Mouse (Mus musculus) midbrain, embryonic 10.5 days (tissue): ENCODE data around the gene Mindy4. TPM values are rescaled to one million over a fixed set of nuclear protein-coding genes. Genes with fewer than 3 reads are reported as not detected.

Source experiments
- DNase-seq: peaks from one replicate; pipeline ENCODE4 v3.0.0-alpha.2; 2017; ENCODE audit warnings: low spot score
- H3K27ac ChIP-seq: fragments of 300-500 bp; sonication (generic); replicated peaks from 2 replicates; pipeline ENCODE4 v1.5.1; 2016; ENCODE audit warnings: mild to moderate bottlenecking
- H3K27me3 ChIP-seq: fragments of 300-500 bp; sonication (generic); 2 replicates; pipeline ENCODE4 v1.6.1; 2016; ENCODE audit warnings: low read depth, mild to moderate bottlenecking; ENCODE audit not compliant: poor library complexity, severe bottlenecking
- H3K36me3 ChIP-seq: fragments of 300-500 bp; sonication (generic); 2 replicates; pipeline ENCODE4 v1.6.1; 2016; ENCODE audit warnings: mild to moderate bottlenecking, moderate library complexity
- H3K4me1 ChIP-seq: fragments of 300-500 bp; sonication (generic); 2 replicates; pipeline ENCODE4 v1.6.1; 2016
- H3K4me3 ChIP-seq: fragments of 300-500 bp; sonication (generic); 2 replicates; pipeline ENCODE4 v1.5.1; 2016; ENCODE audit warnings: mild to moderate bottlenecking, moderate library complexity
- H3K9me3 ChIP-seq: fragments of 300-500 bp; sonication (generic); replicated peaks from 2 replicates; pipeline ENCODE4 v1.6.1; 2016; ENCODE audit warnings: mild to moderate bottlenecking
- whole genome bisulfite sequencing: fragments of 180-500 bp; shearing (Covaris S2); methylation state at CpG from one replicate; pipeline ENCODE4 v1.1.7; 2016; 5-methylcytosine and 5-hydroxymethylcytosine counted together
- polyA plus RNA-seq: library from polyadenylated mRNA; unstranded; fragments of >200 nt; fragmentation: Nextera tagmentation; extraction: Ambion mirVana; gene quantifications from 2 replicates; pipeline ENCODE4 v1.2.1, GENCODE M21; 2016

Mindy4 gene
- polyA plus RNA-seq, 1 experiment from 2014 or later, result 23.3 TPM

DNA sequence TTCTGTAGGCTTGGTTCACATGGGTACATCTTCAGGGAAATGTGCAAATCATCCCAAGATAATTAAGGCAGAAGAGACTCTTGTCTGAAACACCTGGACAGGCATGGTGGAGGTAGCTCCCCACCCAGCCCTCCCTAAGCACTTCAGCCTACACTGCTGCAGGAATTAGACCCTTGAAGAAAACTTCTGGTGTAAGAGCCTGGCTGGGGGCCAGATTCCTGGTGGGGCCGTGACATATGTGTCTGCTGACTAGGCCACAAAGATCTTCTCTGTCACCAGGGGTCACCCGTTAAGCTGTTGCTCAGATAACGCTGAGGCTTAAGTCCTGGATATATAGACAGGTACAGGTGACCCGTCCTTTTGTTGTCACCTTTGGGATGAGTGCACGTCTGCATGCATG is 70.3 kb downstream of the Mindy4 start:
- no peak overlapping the region; the same call in 1 of the 2 replicates for H3K27ac ChIP-seq
- WGBS, result 93% methylated on average over 5 of the region's 5 CpGs
- H3K27me3 ChIP-seq, result no peaks in the 10 kb centered on the region
- no peaks in the 10 kb centered on the region for H3K9me3 ChIP-seq
- H3K4me3 ChIP-seq, result no peak overlapping the region
- H3K36me3 ChIP-seq, result peaks cover 7% of the 10 kb centered on the region
- H3K4me1 ChIP-seq, result 0 out of 2 replicates have a peak, but pooled peaks cover 4% of the 10 kb centered on the region
- DNase-seq, result no peak

DNA sequence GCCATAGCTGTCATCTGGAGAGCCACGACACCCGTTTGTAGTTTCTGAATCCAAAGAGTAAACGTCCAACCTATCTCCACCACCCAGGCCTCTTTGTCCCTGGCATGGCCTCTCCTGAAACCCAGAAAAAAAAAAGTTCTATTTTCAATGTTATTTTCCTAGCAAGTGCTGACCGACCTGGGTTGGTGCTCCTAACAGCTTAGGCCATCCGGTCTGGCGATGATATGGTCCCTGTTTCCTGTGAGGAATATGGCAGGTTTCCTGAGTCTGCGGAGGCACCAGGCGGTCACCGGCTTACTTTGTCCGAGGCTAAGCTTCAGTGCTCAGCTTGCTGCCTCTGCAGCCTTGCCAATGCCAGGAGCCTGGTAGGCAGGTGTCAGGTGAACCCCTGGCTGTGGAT is 71.8 kb downstream of the Mindy4 start:
- 84% methylated on average over 10 of the region's 10 CpGs for WGBS
- no peaks in the 10 kb centered on the region for H3K27me3 ChIP-seq
- no peak for DNase-seq
- H3K4me1 ChIP-seq, result 0 out of 2 replicates have a peak, but pooled peaks cover 4% of the 10 kb centered on the region
- H3K36me3 ChIP-seq, result peaks cover 12% of the 10 kb centered on the region
- no peak overlapping the region for H3K4me3 ChIP-seq
- H3K9me3 ChIP-seq, result no peaks in the 10 kb centered on the region
- no peak overlapping the region for H3K27ac ChIP-seq

DNA sequence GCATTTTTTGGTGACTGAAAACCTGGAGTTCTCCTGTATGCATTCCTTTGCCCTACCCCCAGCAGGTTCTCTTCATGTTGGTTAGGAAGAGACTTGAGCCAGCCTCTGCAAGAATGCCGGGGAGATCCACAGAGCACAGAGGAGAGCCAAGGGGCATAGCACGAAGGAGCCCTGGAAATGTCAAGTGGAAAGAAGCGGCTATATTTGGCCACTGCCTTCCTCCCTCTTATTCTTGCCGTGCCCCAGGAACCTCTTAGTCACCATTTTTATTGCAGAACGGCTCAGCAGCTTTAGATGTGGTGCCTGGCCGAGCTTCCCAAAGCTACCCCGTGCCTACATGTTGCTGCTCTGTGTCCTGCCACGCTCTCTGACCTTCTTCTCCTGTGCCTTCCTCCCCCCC is 72.6 kb downstream of the Mindy4 start:
- H3K4me3 ChIP-seq, result no peak overlapping the region
- H3K27ac ChIP-seq, result no peak overlapping the region
- H3K4me1 ChIP-seq, result 0 out of 2 replicates have a peak, but pooled peaks cover 4% of the 10 kb centered on the region
- WGBS, result 87% methylated on average over 6 of the region's 8 CpGs
- no peak for DNase-seq
- no peaks in the 10 kb centered on the region for H3K9me3 ChIP-seq
- H3K36me3 ChIP-seq, result peaks cover 16% of the 10 kb centered on the region
- no peaks in the 10 kb centered on the region for H3K27me3 ChIP-seq

- H3K27me3 ChIP-seq, result no peaks in the 10 kb centered on the region
- H3K4me1 ChIP-seq, result 0 out of 2 replicates have a peak, but pooled peaks cover 4% of the 10 kb centered on the region
- DNase-seq, result no peak
- no peaks in the 10 kb centered on the region for H3K9me3 ChIP-seq
- H3K36me3 ChIP-seq, result peaks cover 26% of the 10 kb centered on the region
- WGBS, result 86% methylated on average over 4 of the region's 4 CpGs
- H3K27ac ChIP-seq, result no peak overlapping the region
- no peak overlapping the region for H3K4me3 ChIP-seq
Observed at GRCm38 (mm10) chr6:55276692-55277282, 73.6 kb downstream of the Mindy4 start.

GRCm38 (mm10) chr6:55278086-55278485 is 74.9 kb downstream of the Mindy4 start:
- H3K9me3 ChIP-seq, result peaks cover 7% of the 10 kb centered on the region
- H3K4me1 ChIP-seq, result 0 out of 2 replicates have a peak, but pooled peaks cover 2% of the 10 kb centered on the region
- H3K27me3 ChIP-seq, result no peaks in the 10 kb centered on the region
- H3K36me3 ChIP-seq, result peaks cover 39% of the 10 kb centered on the region
- no peak for DNase-seq
- no peak overlapping the region for H3K27ac ChIP-seq
- 83% methylated on average over 6 of the region's 6 CpGs for WGBS
- H3K4me3 ChIP-seq, result no peak overlapping the region

GRCm38 (mm10) chr6:55278520-55278919 is 75.3 kb downstream of the Mindy4 start:
- no peak for DNase-seq
- Histone ChIP-seq H3K36me3 (peaks cover 43% of the 10 kb centered on the region), H3K9me3 (peaks cover 11% of the 10 kb centered on the region), H3K4me1 (no peaks in the 10 kb centered on the region), H3K4me3 (no peak overlapping the region), H3K27ac (no peak overlapping the region), H3K27me3 (no peaks in the 10 kb centered on the region)
- WGBS, result 90% methylated on average over 4 of the region's 4 CpGs

GRCm38 (mm10) chr6:55280979-55281378 is 77.8 kb downstream of the Mindy4 start:
- Histone ChIP-seq H3K27ac (no peak overlapping the region), H3K4me3 (no peak overlapping the region), H3K4me1 (peaks cover 12% of the 10 kb centered on the region), H3K36me3 (peaks cover 53% of the 10 kb centered on the region), H3K27me3 (no peaks in the 10 kb centered on the region), H3K9me3 (peaks cover 11% of the 10 kb centered on the region)
- DNase-seq, result no peak
- WGBS, result 93% methylated on average over 8 of the region's 8 CpGs

- Histone ChIP-seq H3K36me3 (peaks cover 55% of the 10 kb centered on the region), H3K4me1 (peaks cover 12% of the 10 kb centered on the region), H3K27ac (no peak overlapping the region), H3K9me3 (peaks cover 11% of the 10 kb centered on the region), H3K4me3 (no peak overlapping the region), H3K27me3 (no peaks in the 10 kb centered on the region)
- 91% methylated on average over 7 of the region's 7 CpGs for WGBS
- DNase-seq, result no peak
Observed at GRCm38 (mm10) chr6:55281687-55282086, 78.5 kb downstream of the Mindy4 start.

- Histone ChIP-seq H3K4me1 (peaks cover 12% of the 10 kb centered on the region), H3K4me3 (no peak overlapping the region), H3K36me3 (peaks cover 56% of the 10 kb centered on the region), H3K27ac (no peak overlapping the region), H3K9me3 (peaks cover 11% of the 10 kb centered on the region), H3K27me3 (no peaks in the 10 kb centered on the region)
- 94% methylated on average over 8 of the region's 8 CpGs for WGBS
- DNase-seq, result no peak
Observed at GRCm38 (mm10) chr6:55282348-55282747, 79.2 kb downstream of the Mindy4 start.

DNA sequence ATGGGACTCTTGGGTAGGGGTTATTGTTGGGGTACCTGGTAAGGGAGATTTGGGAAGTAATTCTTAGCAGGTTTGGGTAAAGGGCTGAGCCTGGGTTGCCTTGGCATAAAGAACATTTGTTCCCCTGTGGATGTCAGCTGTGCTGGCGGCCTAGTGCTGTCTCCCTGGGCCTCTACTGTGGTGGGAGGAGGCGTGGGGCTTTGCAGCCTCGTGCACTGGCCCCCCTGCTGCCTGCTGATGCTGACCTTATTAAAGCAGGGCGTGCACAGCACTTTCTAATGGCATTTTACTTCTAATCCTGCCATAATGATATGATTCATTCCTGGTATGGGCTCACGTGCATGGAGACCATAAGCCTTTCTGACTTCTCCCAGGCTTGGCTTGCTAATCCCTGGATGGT is 82.0 kb downstream of the Mindy4 start:
- Histone ChIP-seq H3K27ac (no peak overlapping the region), H3K27me3 (no peaks in the 10 kb centered on the region), H3K4me3 (no peak overlapping the region), H3K9me3 (peaks cover 11% of the 10 kb centered on the region), H3K4me1 (peaks cover 12% of the 10 kb centered on the region), H3K36me3 (peaks cover 65% of the 10 kb centered on the region)
- 70% methylated on average over 5 of the region's 5 CpGs for WGBS
- DNase-seq, result no peak

GRCm38 (mm10) chr6:55288007-55288602 is 84.9 kb downstream of the Mindy4 start:
- WGBS, result 88% methylated on average over 5 of the region's 5 CpGs

GRCm38 (mm10) chr6:55294549-55295131 is 91.5 kb downstream of the Mindy4 start:
- no peak overlapping the region for H3K27ac ChIP-seq
- no peak overlapping the region for H3K4me3 ChIP-seq
- H3K9me3 ChIP-seq, result no peaks in the 10 kb centered on the region
- H3K27me3 ChIP-seq, result no peaks in the 10 kb centered on the region
- no peak for DNase-seq
- peaks cover 64% of the 10 kb centered on the region for H3K36me3 ChIP-seq
- no peaks in the 10 kb centered on the region for H3K4me1 ChIP-seq
- 69% methylated on average over 19 of the region's 19 CpGs for WGBS

More at GRCm38 (mm10) chr6:55288007-55288602, 84.9 kb downstream of the Mindy4 start:
- Histone ChIP-seq H3K4me1 (peaks cover 12% of the 10 kb centered on the region), H3K36me3 (peaks cover 50% of the 10 kb centered on the region), H3K4me3 (no peak overlapping the region), H3K9me3 (peaks cover 3% of the 10 kb centered on the region; the same call in 1 of the 2 replicates), H3K27me3 (no peaks in the 10 kb centered on the region), H3K27ac (no peak overlapping the region)
- DNase-seq, result no peak

GRCm38 (mm10) chr6:55295325-55295724 is 92.1 kb downstream of the Mindy4 start:
- Histone ChIP-seq H3K36me3 (peaks cover 66% of the 10 kb centered on the region), H3K27me3 (no peaks in the 10 kb centered on the region), H3K4me1 (no peaks in the 10 kb centered on the region), H3K9me3 (no peaks in the 10 kb centered on the region), H3K4me3 (no peak overlapping the region), H3K27ac (no peak overlapping the region)
- no peak for DNase-seq
- 89% methylated on average over 1 of the region's 1 CpGs for WGBS
